Mouse (Mus musculus) liver, postnatal 0 days (tissue): ENCODE data around the gene Fbxl19.

Experiments used
- CTCF ChIP-seq: sonication (generic); IDR thresholded peaks from 2 replicates; pipeline ENCODE4 v1.5.1; 2016; ENCODE audit warnings: antibody characterized with exemption, low read depth
- EP300 ChIP-seq: IDR thresholded peaks from 2 replicates; pipeline ENCODE4 v1.6.1; 2016; ENCODE audit warnings: antibody characterized with exemption, low read depth, mild to moderate bottlenecking

DNA sequence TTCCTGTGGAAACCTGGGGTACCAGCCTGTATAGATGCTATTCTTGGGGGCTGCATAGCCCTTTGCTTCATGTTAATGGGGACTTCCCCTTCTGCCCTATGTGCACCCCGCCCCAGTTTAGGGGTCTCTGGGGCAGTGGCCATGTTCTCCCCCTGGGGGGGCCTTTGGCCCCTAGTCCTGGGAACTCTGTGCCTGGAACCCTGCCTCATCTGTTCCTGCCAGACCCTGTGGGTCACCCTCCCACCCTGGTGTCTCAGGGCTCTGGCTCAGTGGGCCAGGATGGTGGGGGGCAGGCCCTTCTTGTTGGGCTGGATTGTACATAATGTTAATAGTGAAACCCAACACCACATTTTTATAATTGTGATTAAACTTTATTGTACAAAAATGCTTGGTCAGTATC, 55.4 kb downstream of the Fbxl19 start:
- no peak for TF ChIP-seq EP300
- TF ChIP-seq CTCF: no peak
